Mouse (Mus musculus) stomach, postnatal 0 days (tissue): Measurements from ENCODE around the gene Gm49510. TPM values are rescaled to one million over a fixed set of nuclear protein-coding genes. Genes with fewer than 3 reads are reported as not detected.
A peak's percentile ranks its signal among the peaks of the same experiment; 100 is the strongest.

Experiments
- ATAC-seq: fragments of 200-750 bp; cut with Nextera tagmentation; 2 replicates; pipeline ENCODE4 v1.8.0; 2017; ENCODE audit not compliant: low FRiP score, low TSS enrichment
- DNase-seq: peaks from one replicate; pipeline ENCODE4 v3.0.0-alpha.2; 2016; ENCODE audit warnings: low spot score
- H3K27ac ChIP-seq: fragments of 300-500 bp; sonication (generic); replicated peaks from 2 replicates; pipeline ENCODE4 v1.5.1; 2014; ENCODE audit warnings: mild to moderate bottlenecking, control low read depth
- H3K27me3 ChIP-seq: fragments of 300-500 bp; sonication (generic); 2 replicates; pipeline ENCODE4 v1.6.1; 2014; ENCODE audit warnings: low read length; ENCODE audit not compliant: control insufficient read depth, insufficient read depth
- H3K36me3 ChIP-seq: fragments of 300-500 bp; sonication (generic); 2 replicates; pipeline ENCODE4 v1.6.1; 2014; ENCODE audit warnings: low read length, mixed read lengths; ENCODE audit not compliant: control insufficient read depth, insufficient read depth
- H3K4me1 ChIP-seq: fragments of 300-500 bp; sonication (generic); replicated peaks from 2 replicates; pipeline ENCODE4 v1.6.1; 2014; ENCODE audit warnings: antibody characterized with exemption; ENCODE audit not compliant: control insufficient read depth, insufficient read depth
- H3K4me2 ChIP-seq: fragments of 300-500 bp; sonication (generic); replicated peaks from 2 replicates; pipeline ENCODE4 v1.6.1; 2014; ENCODE audit warnings: low read depth, mild to moderate bottlenecking, control low read depth, moderate library complexity
- H3K4me3 ChIP-seq: fragments of 300-500 bp; sonication (generic); 2 replicates; pipeline ENCODE4 v1.5.1; 2014; ENCODE audit warnings: low read depth, low read length, control low read depth
- H3K9ac ChIP-seq: fragments of 300-500 bp; sonication (generic); 2 replicates; pipeline ENCODE4 v1.6.1; 2014; ENCODE audit warnings: mild to moderate bottlenecking, low read length, control low read depth, mixed read lengths
- H3K9me3 ChIP-seq: fragments of 300-500 bp; sonication (generic); 2 replicates; pipeline ENCODE4 v1.6.1; 2016; ENCODE audit warnings: low read length; ENCODE audit not compliant: control insufficient read depth
- CTCF ChIP-seq: IDR thresholded peaks from 2 replicates; pipeline ENCODE4 v1.5.1; 2016; ENCODE audit warnings: antibody characterized with exemption, low read depth, mild to moderate bottlenecking, moderate library complexity
- EP300 ChIP-seq: optimal IDR thresholded peaks from 2 replicates; pipeline ENCODE3; 2016; ENCODE audit warnings: antibody characterized with exemption
- WGBS: fragments of 180-500 bp; shearing (Covaris S2); extraction: QIAGEN DNeasy Blood & Tissue Kit; methylation state at CpG from one replicate; pipeline ENCODE4 v1.1.7; 2014; 5-methylcytosine and 5-hydroxymethylcytosine counted together
- microRNA-seq: library from miRNA; unstranded; fragments of <30 nt; microRNA quantifications from one replicate; pipeline ENCODE4, GENCODE M21; 2016
- polyA plus RNA-seq: library from polyadenylated mRNA; unstranded; fragments of >200 nt; fragmentation: Nextera tagmentation; extraction: Ambion mirVana; gene quantifications from 2 replicates; pipeline ENCODE4 v1.2.1, GENCODE M21; 2015

Gene Gm49510
- polyA plus RNA-seq, 1 experiment from 2014 or later: 0.27 TPM

- WGBS: 70% methylated on average over 4 of the region's 4 CpGs
- TF ChIP-seq EP300: no peak
- peak; percentile 71 for TF ChIP-seq CTCF
- no peak for ATAC-seq
Measured at GRCm38 (mm10) chr15:78956351-78956750, 56.9 kb downstream of the Gm49510 start.

GRCm38 (mm10) chr15:78957021-78957420, 57.6 kb downstream of the Gm49510 start:
- no peak overlapping the region for H3K4me2 ChIP-seq
- 49% methylated on average over 15 of the region's 15 CpGs for WGBS
- ATAC-seq: no peak

More at GRCm38 (mm10) chr15:78956351-78956750, 56.9 kb downstream of the Gm49510 start:
- Histone ChIP-seq H3K36me3 (no peaks in the 10 kb centered on the region), H3K9me3 (no peaks in the 10 kb centered on the region), H3K4me3 (no peak overlapping the region), H3K27ac (no peak overlapping the region), H3K9ac (no peak overlapping the region), H3K4me1 (no peaks in the 10 kb centered on the region), H3K27me3 (no peaks in the 10 kb centered on the region), H3K4me2 (no peak overlapping the region)
- DNase-seq: no peak

GRCm38 (mm10) chr15:78959537-78959936, 60.1 kb downstream of the Gm49510 start:
- H3K4me1 ChIP-seq: no peaks in the 10 kb centered on the region
- 76% methylated on average over 11 of the region's 11 CpGs for WGBS
- DNase-seq (no peak), ATAC-seq (no peak)
- no peak overlapping the region for H3K4me2 ChIP-seq
- no peak overlapping the region for H3K9ac ChIP-seq
- TF ChIP-seq EP300 (no peak), CTCF (no peak)
- H3K36me3 ChIP-seq: no peaks in the 10 kb centered on the region
- H3K27me3 ChIP-seq: no peaks in the 10 kb centered on the region
- H3K9me3 ChIP-seq: no peaks in the 10 kb centered on the region
- no peak overlapping the region for H3K4me3 ChIP-seq
- H3K27ac ChIP-seq: no peak overlapping the region

More at GRCm38 (mm10) chr15:78957021-78957420, 57.6 kb downstream of the Gm49510 start:
- Histone ChIP-seq H3K27me3 (no peaks in the 10 kb centered on the region), H3K4me1 (no peaks in the 10 kb centered on the region), H3K9ac (no peak overlapping the region), H3K4me3 (no peak overlapping the region), H3K27ac (no peak overlapping the region), H3K9me3 (no peaks in the 10 kb centered on the region), H3K36me3 (no peaks in the 10 kb centered on the region)
- DNase-seq: no peak
- TF ChIP-seq CTCF: no peak
- TF ChIP-seq EP300: no peak

GRCm38 (mm10) chr15:78960088-78960487, 60.6 kb downstream of the Gm49510 start:
- H3K4me1 ChIP-seq: no peaks in the 10 kb centered on the region
- no peak overlapping the region for H3K4me2 ChIP-seq
- DNase-seq: peak; percentile 71
- peak; percentile 74 for ATAC-seq
- no peaks in the 10 kb centered on the region for H3K27me3 ChIP-seq
- no peaks in the 10 kb centered on the region for H3K9me3 ChIP-seq
- no peaks in the 10 kb centered on the region for H3K36me3 ChIP-seq
- TF ChIP-seq EP300 (no peak), CTCF (no peak)
- WGBS: 36% methylated on average over 4 of the region's 4 CpGs
- H3K27ac ChIP-seq: no peak overlapping the region
- no peak overlapping the region; the same call in 1 of the 2 replicates for H3K9ac ChIP-seq
- H3K4me3 ChIP-seq: no peak overlapping the region

GRCm38 (mm10) chr15:78962885-78963284, 63.4 kb downstream of the Gm49510 start:
- no peak overlapping the region for H3K4me3 ChIP-seq
- 0 out of 2 replicates have a peak overlapping the region, but pooled peaks have one; percentile 13 for H3K27ac ChIP-seq
- H3K9me3 ChIP-seq: no peaks in the 10 kb centered on the region
- H3K36me3 ChIP-seq: no peaks in the 10 kb centered on the region
- WGBS: 15% methylated on average over 2 of the region's 2 CpGs
- no peak overlapping the region for H3K4me2 ChIP-seq
- TF ChIP-seq EP300: no peak
- peak; percentile 85 for TF ChIP-seq CTCF
- no peaks in the 10 kb centered on the region for H3K4me1 ChIP-seq
- peak; percentile 86 for DNase-seq
- ATAC-seq: peak; percentile 84
- H3K27me3 ChIP-seq: no peaks in the 10 kb centered on the region
- no peak overlapping the region for H3K9ac ChIP-seq

Small RNA genes within 50 kb of the gene (microRNA-seq; reads per million reads assigned to microRNA genes)
- gene Mir6955: not detected

Other genes starting within 250 kb of the Gm49510 start
- 0.06 and 0.11 TPM in 2 replicates for gene Elfn2, start 180.9 kb upstream of the Gm49510 start, polyA plus RNA-seq
- gene Mfng, start 126.2 kb upstream of the Gm49510 start, polyA plus RNA-seq: 5.6 and 7.2 TPM in 2 replicates
- 2.4 and 2.8 TPM in 2 replicates for gene Card10, start 96.6 kb upstream of the Gm49510 start, polyA plus RNA-seq
- 37.7 and 45.4 TPM in 2 replicates for gene Cdc42ep1, start 57.0 kb upstream of the Gm49510 start, polyA plus RNA-seq
- gene Lgals2, start 44.1 kb upstream of the Gm49510 start, polyA plus RNA-seq: 39.4 and 39.5 TPM in 2 replicates
- gene Gga1, start 22.5 kb upstream of the Gm49510 start, polyA plus RNA-seq: 35.6 and 39.3 TPM in 2 replicates
- gene Sh3bp1, start 101 bp downstream of the Gm49510 start, polyA plus RNA-seq: 22.7 and 27.4 TPM in 2 replicates
- 4.1 and 4.3 TPM in 2 replicates for gene Pdxp, start 14.3 kb downstream of the Gm49510 start, polyA plus RNA-seq
- gene Lgals1, start 27.1 kb downstream of the Gm49510 start, polyA plus RNA-seq: 1,326 and 1,632 TPM in 2 replicates
- 32.3 and 36.4 TPM in 2 replicates for gene Nol12, start 35.3 kb downstream of the Gm49510 start, polyA plus RNA-seq
- gene Triobp, start 48.1 kb downstream of the Gm49510 start, polyA plus RNA-seq: 22.4 and 30.6 TPM in 2 replicates
- gene H1f0, start 128.8 kb downstream of the Gm49510 start, polyA plus RNA-seq: 285 and 309 TPM in 2 replicates
- 0.31 and 0.34 TPM in 2 replicates for gene Galr3, start 142.2 kb downstream of the Gm49510 start, polyA plus RNA-seq
- 27.1 and 28.0 TPM in 2 replicates for gene Ankrd54, start 163.2 kb downstream of the Gm49510 start, polyA plus RNA-seq
- gene Eif3l, start 175.5 kb downstream of the Gm49510 start, polyA plus RNA-seq: 132 and 135 TPM in 2 replicates
- gene Micall1, start 209.2 kb downstream of the Gm49510 start, polyA plus RNA-seq: 7.0 and 7.8 TPM in 2 replicates
- 308 and 320 TPM in 2 replicates for gene Polr2f, start 241.3 kb downstream of the Gm49510 start, polyA plus RNA-seq
- gene 1700088E04Rik, start 241.6 kb downstream of the Gm49510 start, polyA plus RNA-seq: 6.4 and 7.9 TPM in 2 replicates